Mouse (Mus musculus) embryo, embryonic 10 days (tissue): Measurements from ENCODE around the gene Kcnmb4.

ENCODE experiments used
- DNase-seq: peaks from one replicate; pipeline ENCODE4 v3.0.0-alpha.2; 2015; ENCODE audit warnings: low spot score

Gene Kcnmb4

GRCm38 (mm10) chr10:116402742-116403425, 70.8 kb downstream of the Kcnmb4 start:
- no peak for DNase-seq

GRCm38 (mm10) chr10:116397973-116398372, 75.7 kb downstream of the Kcnmb4 start:
- DNase-seq = no peak

GRCm38 (mm10) chr10:116397573-116397972, 76.1 kb downstream of the Kcnmb4 start:
- peak; percentile 21 for DNase-seq

DNA sequence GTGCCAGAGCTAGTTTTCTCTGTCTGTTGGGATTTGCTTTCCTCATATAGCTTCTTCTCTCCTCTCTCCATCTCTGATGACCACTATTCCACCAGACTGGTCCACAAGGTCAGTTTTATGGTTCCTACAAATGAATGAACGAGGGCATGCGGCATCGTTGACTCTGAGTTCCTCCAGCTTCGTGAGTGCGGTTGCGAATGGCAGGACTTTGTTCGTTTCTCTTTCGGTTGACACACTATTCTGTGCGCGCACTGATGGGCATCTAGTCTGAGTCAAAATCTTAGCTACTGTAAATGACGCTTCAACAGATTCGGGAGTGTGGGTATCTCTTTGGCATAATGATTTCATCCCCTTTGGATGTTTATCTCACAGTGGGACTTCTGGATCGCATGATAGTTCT, 76.7 kb downstream of the Kcnmb4 start:
- DNase-seq = no peak

GRCm38 (mm10) chr10:116396279-116396678, 77.4 kb downstream of the Kcnmb4 start:
- DNase-seq = no peak

GRCm38 (mm10) chr10:116394585-116394984, 79.1 kb downstream of the Kcnmb4 start:
- DNase-seq = no peak

DNA sequence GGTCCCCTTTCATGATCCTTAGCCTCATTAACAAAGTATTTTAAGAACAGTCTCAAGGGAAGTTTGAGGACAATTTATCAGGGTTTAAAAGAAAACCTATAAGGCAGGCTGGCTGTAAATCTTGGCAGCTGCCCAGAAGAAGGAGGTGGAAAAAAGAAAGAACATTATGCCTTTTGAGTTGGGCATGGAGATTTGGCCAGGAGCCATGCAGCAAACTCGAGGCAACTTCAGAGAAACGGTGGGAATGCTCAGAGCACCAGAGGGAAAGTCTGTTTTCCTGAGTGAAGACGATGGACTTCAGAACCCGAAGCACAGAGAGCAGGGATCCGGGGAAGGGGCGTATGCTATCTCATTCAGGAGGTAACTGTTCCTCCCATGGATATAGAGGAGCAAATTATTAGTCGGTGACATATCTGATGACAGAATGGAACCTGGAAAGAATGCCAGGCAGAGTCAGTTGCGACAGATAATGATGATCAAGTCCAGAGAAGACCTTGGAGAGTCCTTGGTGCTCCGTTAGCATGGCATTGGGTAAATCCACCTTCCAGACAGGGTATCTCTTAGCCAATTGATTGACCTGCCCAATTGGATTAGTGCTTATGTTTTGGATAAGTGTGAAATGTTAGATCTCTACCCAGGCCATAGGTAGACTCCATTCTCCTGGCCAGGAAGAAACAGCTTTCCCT, 79.7 kb downstream of the Kcnmb4 start:
- no peak for DNase-seq

DNA sequence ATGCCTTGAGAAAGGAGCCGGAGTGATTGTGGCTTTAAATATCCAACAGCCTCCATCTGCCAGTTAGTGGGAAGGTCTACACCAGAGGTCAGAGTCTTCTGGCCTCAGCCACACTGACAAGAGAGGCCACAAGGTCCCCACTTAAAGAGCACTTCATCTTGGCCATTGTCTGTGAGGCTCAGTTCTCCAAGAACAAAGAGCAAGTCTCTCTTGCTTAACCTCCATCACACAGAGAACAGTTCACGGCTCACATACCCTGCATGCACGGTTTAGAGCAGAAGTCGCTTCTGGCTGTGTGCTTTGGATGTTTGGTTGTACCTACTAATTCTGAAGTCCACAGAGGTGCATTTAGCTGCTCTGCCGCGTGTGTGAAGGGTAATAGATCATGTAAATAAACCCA, 84.8 kb downstream of the Kcnmb4 start:
- DNase-seq = peak; percentile 65

GRCm38 (mm10) chr10:116386391-116386885, 87.2 kb downstream of the Kcnmb4 start:
- DNase-seq = no peak

DNA sequence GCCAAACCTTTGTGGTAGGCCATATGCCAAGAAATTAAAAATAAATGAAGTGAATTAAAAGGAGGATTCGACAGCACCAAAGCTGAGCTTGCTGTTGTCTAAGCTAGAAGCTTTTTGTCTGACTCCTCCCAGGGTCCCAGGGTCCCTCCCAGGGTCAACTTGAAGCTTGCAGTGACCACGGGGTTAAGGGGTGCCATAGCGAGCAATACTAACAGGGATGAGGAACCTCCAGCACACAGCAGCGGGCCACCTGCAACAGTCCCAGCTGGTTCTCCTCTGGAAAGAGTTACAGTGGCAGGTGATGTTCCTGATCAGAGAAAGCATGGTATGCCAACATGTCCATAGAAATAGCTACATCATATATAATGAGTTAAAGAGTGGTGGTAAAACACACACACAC, 89.3 kb downstream of the Kcnmb4 start:
- no peak for DNase-seq

GRCm38 (mm10) chr10:116382826-116383685, 90.6 kb downstream of the Kcnmb4 start:
- peak; percentile 65 for DNase-seq

DNA sequence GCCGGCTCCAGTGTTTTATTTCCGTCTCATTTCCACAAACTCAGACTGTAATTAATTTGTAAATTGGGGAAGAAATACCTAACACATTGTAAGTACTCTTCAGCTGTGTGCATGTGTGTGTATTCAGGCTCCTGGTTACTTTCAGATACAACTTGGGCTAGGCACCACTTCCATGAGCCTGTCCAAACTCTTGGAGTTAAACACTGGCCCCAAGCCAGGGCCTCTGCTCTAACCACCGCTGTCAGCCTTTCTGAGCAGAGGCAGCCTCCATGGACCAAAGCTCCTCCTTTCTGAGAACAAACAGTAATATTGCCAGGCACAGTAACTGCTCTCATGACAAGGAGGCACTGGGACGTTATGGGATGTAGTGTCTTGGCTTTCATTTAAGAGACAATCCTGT, 96.8 kb downstream of the Kcnmb4 start:
- no peak for DNase-seq

DNA sequence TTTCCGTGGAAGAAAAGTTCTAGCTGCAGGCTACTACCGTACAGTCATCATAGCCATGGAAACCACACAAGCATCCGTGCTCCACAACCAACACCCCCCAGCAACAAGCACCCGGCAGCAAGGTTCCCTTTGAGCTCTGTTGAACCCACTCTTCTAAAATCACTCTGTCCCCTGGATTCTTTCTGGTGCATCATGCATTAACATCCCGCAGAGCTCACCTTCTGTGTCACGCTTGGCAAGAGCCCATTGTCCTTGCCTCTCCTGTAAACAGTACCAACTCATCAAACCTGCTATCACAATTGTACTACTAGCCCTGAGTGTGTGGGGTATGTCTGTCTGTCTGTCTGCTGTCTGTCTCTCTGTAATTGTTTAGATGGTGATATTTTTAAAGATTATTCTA, 99.6 kb downstream of the Kcnmb4 start:
- no peak for DNase-seq

GRCm38 (mm10) chr10:116370991-116371725, 102.5 kb downstream of the Kcnmb4 start:
- DNase-seq = no peak
